Mouse (Mus musculus) testis, adult 2 months (tissue): ENCODE data around the gene Cpt1c. TPM values are rescaled to one million over a fixed set of nuclear protein-coding genes. Genes with fewer than 3 reads are reported as not detected.

Source experiments
- H3K27ac ChIP-seq: fragments of 200-500 bp; 2 replicates; pipeline ENCODE4 v1.5.1; 2012; ENCODE audit warnings: low read depth, low read length; ENCODE audit not compliant: control insufficient read depth, insufficient read depth
- H3K27me3 ChIP-seq: fragments of 200-500 bp; 2 replicates; pipeline ENCODE4 v1.6.1; 2012; ENCODE audit warnings: mild to moderate bottlenecking, low read length, moderate library complexity; ENCODE audit not compliant: control insufficient read depth, insufficient read depth
- H3K36me3 ChIP-seq: fragments of 200-500 bp; 2 replicates; pipeline ENCODE4 v1.6.1; 2012; ENCODE audit warnings: mild to moderate bottlenecking, low read length; ENCODE audit not compliant: control insufficient read depth, insufficient read depth
- H3K4me1 ChIP-seq: fragments of 200-500 bp; 2 replicates; pipeline ENCODE4 v1.6.1; 2012; ENCODE audit warnings: low read length; ENCODE audit not compliant: control insufficient read depth, insufficient read depth
- H3K4me3 ChIP-seq: fragments of 200-500 bp; 2 replicates; pipeline ENCODE4 v1.5.1; 2012; ENCODE audit warnings: low read depth, mild to moderate bottlenecking, low read length, moderate library complexity, mixed read lengths; ENCODE audit not compliant: control insufficient read depth
- CTCF ChIP-seq: fragments of 200-500 bp; IDR thresholded peaks from 2 replicates; pipeline ENCODE4 v1.5.1; 2012; ENCODE audit warnings: low read depth, mild to moderate bottlenecking, inconsistent platforms, low read length, moderate library complexity; ENCODE audit not compliant: control insufficient read depth, insufficient read depth, insufficient replicate concordance
- POLR2A ChIP-seq: fragments of 200-500 bp; IDR thresholded peaks from 2 replicates; pipeline ENCODE4 v1.6.1; 2012; ENCODE audit warnings: low read depth, mild to moderate bottlenecking, inconsistent platforms, low read length, moderate library complexity; ENCODE audit not compliant: control insufficient read depth
- polyA plus RNA-seq: library from polyadenylated mRNA; depleted of rRNA; stranded (reverse); fragments of >200 nt; gene quantifications from 2 replicates; pipeline ENCODE4 v1.2.3, GENCODE M21; 2012

Cpt1c gene
- polyA plus RNA-seq, 1 experiment, result 137 TPM

DNA sequence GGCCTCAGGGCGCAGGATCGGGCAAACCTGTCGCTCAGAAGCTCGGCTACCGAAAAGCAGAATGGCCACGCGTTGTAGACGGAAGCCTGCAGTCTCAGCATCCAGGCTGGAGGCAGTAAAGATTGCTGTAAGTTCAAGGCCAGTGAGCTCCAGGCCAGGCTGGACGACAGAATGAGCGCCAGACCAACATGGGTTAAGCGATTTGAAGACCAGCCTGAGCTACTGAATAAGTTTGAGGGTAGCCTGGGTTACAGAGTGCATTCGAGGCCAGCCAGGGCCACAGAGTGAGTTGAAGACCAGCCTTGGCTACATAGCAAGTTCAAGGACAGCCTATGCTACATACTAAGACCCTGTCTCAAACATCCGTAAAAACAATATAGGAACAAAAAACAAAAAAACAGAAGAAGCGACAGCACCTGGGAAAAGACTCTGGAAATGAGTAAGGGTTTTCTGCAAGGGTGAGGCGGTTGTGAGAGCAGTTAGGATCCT lies 23.3 kb upstream of the Cpt1c start:
- H3K4me3 ChIP-seq, result peak overlapping the region; percentile 98
- H3K36me3 ChIP-seq, result peaks cover 2% of the 10 kb centered on the region
- peaks cover 15% of the 10 kb centered on the region for H3K4me1 ChIP-seq
- TF ChIP-seq POLR2A (no peak), CTCF (no peak)
- H3K27me3 ChIP-seq, result no peaks in the 10 kb centered on the region
- H3K27ac ChIP-seq, result peak overlapping the region; percentile 99

GRCm38 (mm10) chr7:44997231-44997939 lies 22.7 kb upstream of the Cpt1c start, which contains the start of gene Irf3:
Gene Irf3, plus strand, starts transcription at chr7:44997648.
- peak within 1 kb of the TSS; percentile 98 for H3K4me3 ChIP-seq
- peaks cover 15% of the 10 kb centered on the region for H3K4me1 ChIP-seq
- no peak for TF ChIP-seq CTCF
- peak; percentile 89 for TF ChIP-seq POLR2A
- no peaks in the 10 kb centered on the region for H3K27me3 ChIP-seq
- H3K27ac ChIP-seq, result peak within 1 kb of the TSS; percentile 99
- peaks cover 2% of the 10 kb centered on the region; the same call in 1 of the 2 replicates for H3K36me3 ChIP-seq

- no peak for TF ChIP-seq CTCF
- TF ChIP-seq POLR2A, result no peak
- peak overlapping the region; percentile 99 for H3K27ac ChIP-seq
- H3K36me3 ChIP-seq, result peaks cover 4% of the 10 kb centered on the region; the same call in 1 of the 2 replicates
- H3K4me1 ChIP-seq, result peaks cover 15% of the 10 kb centered on the region
- peak overlapping the region; percentile 98 for H3K4me3 ChIP-seq
- no peaks in the 10 kb centered on the region for H3K27me3 ChIP-seq
These were observed 22.0 kb upstream of the Cpt1c start for GRCm38 (mm10) chr7:44996672-44997071.

DNA sequence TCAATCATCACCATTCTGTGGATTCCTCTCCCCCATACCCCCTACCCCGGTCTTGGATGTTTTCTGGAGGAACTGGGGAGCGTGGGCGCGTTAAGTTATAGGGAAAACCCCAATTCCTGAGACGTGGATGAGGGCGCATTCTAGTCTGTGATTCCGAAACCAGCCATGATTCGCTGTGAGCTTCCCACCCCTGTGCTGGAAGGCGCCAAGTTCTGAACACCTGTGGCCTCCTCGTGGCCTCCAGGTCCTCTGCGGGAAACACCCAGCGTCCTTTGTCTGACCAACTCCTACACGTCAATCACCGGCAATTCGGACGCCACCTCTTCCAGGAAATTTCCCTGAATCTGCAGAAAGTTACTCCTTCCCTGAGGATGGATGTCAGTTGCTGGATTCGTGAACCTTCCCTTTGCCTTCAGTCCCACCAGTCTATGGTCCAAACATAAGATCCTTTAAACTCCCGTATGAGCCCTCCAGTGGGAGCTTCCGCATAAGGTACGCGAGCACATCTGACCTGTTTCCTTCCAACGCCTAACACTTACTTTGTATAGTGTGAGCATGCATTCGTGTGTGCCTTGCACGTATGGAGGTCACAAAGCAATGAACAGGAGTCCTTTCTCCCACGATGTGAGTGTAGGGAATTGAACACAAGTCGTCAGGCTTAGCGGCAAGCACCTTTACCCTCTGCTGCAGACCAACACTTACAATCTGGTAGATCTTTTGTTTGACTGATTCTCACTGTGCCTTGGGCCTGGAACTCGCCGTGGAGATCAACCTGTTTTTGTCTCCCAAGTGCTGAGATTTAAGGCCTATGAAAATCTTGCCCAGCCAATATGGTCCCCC lies 12.4 kb upstream of the Cpt1c start:
- Histone ChIP-seq H3K27ac (peak overlapping the region; percentile 77), H3K27me3 (no peaks in the 10 kb centered on the region), H3K4me1 (peaks cover 11% of the 10 kb centered on the region), H3K36me3 (peaks cover 2% of the 10 kb centered on the region; the same call in 1 of the 2 replicates), H3K4me3 (peak overlapping the region; percentile 81)
- peak; percentile 10; the same call in 1 of the 2 replicates for TF ChIP-seq POLR2A
- TF ChIP-seq CTCF, result no peak

DNA sequence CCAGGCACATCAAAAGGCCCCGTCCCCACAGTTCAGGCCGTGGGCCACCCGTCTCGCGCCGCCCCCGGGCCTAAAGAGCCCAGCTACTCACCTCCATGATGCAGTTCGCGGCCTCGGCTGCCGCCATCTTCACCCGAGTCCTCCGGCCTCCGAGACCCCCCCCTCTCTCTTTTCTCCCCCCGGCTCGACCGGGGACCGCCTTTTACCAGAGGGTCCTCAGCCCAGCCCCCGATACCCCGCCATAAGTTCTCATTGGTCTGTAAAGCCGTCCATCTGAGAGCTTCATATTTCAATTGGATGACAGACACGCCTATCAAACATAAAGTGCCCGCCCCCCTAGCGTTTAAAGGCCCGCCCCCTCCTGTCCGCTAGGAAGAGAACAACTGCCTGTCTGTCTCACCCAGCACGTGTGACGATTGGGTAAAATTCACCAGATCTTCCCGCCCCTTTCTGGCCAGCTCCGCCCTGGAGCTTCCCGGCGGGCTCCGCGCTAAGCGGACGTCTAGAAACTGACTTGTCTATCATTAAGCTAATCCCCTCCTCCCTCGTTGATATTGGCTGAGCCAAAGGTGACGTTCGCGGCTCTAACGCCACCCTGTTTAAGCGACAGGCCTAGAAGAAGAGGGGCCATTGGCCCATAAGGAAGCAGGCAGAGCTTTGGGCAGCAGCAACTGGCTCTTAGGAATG lies 11.7 kb upstream of the Cpt1c start, which contains the start of gene Prmt1:
Prmt1 (minus strand) TSS at position 377 of the 687 bp plus-strand sequence.
- Histone ChIP-seq H3K27ac (peak within 1 kb of the TSS; percentile 77), H3K4me1 (peaks cover 11% of the 10 kb centered on the region), H3K36me3 (no peaks in the 10 kb centered on the region), H3K4me3 (peak within 1 kb of the TSS; percentile 81), H3K27me3 (no peaks in the 10 kb centered on the region)
- TF ChIP-seq CTCF (no peak), POLR2A (peak; percentile 60)

GRCm38 (mm10) chr7:44985595-44986191 lies 11.0 kb upstream of the Cpt1c start:
- no peaks in the 10 kb centered on the region for H3K36me3 ChIP-seq
- peak overlapping the region; percentile 81 for H3K4me3 ChIP-seq
- no peaks in the 10 kb centered on the region for H3K27me3 ChIP-seq
- peaks cover 11% of the 10 kb centered on the region for H3K4me1 ChIP-seq
- H3K27ac ChIP-seq, result peak overlapping the region; percentile 74
- TF ChIP-seq POLR2A (no peak), CTCF (no peak)
